Mouse (Mus musculus) bone marrow, adult 2 months (tissue): ENCODE results near the gene Rab6a.

Source experiments
- CTCF ChIP-seq: fragments of 200-500 bp; IDR thresholded peaks from 2 replicates; pipeline ENCODE4 v1.5.1; 2011; ENCODE audit warnings: low read length, control low read depth; ENCODE audit not compliant: control insufficient read depth, insufficient read depth
- POLR2A ChIP-seq: fragments of 200-500 bp; IDR thresholded peaks from 2 replicates; pipeline ENCODE4 v1.6.1; 2011; ENCODE audit warnings: low read depth, mild to moderate bottlenecking, control low read depth, low read length, borderline replicate concordance; ENCODE audit not compliant: control insufficient read depth

DNA sequence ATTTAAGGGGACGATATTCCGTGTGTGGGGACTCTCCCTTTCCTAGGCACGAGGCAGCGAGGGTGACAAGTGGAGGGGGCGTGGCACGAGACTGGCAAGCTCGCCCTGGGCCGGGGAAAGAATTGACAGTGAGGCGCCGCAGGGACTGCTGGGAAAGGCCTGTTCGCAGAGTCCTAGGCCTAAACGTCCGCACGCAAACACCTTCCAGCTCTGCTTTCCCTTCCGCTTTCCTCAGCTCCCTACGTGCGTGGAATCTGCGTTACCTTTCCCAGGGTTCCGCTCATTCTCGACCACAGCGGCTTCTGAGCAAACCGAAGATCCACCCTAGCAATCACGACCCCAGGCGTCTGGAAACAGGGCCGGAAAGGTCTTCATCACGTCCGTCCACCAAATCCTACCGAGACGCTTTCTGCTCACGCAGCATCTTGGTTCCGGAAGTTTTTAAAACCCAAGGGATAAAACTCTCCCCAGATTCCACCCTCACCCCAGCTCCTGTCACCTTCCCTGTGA lies 24.4 kb upstream of the Rab6a start:
- TF ChIP-seq CTCF (no peak), POLR2A (peak; percentile 46; the same call in 1 of the 2 replicates)
